Mouse (Mus musculus) lung, adult 2 months (tissue): Measurements from ENCODE around the gene Adh1.

Experiments used
- CTCF ChIP-seq: fragments of 200-500 bp; IDR thresholded peaks from 2 replicates; pipeline ENCODE4 v1.5.1; 2011; ENCODE audit warnings: mild to moderate bottlenecking, low read length, control low read depth; ENCODE audit not compliant: insufficient read depth
- POLR2A ChIP-seq: fragments of 200-500 bp; IDR thresholded peaks from 2 replicates; pipeline ENCODE4 v1.6.1; 2011; ENCODE audit warnings: low read depth, mild to moderate bottlenecking, control low read depth, low read length, borderline replicate concordance; ENCODE audit errors: extremely low read depth

- TF ChIP-seq POLR2A, result no peak
- TF ChIP-seq CTCF, result no peak
These were observed 34.3 kb upstream of the Adh1 start for GRCm38 (mm10) chr3:138226476-138226875.
